Mouse (Mus musculus) hindbrain, embryonic 14.5 days (tissue): Measurements from ENCODE around the gene Col4a3bp. TPM values are rescaled to one million over a fixed set of nuclear protein-coding genes. Genes with fewer than 3 reads are reported as not detected.
A peak's percentile ranks its signal among the peaks of the same experiment; 100 is the strongest.

Experiments
- ATAC-seq: fragments of 200-750 bp; cut with Nextera tagmentation; 2 replicates; pipeline ENCODE4 v1.8.0; 2017; ENCODE audit warnings: moderate number of reproducible peaks, mild to moderate bottlenecking, moderate TSS enrichment, moderate library complexity; ENCODE audit not compliant: low FRiP score
- DNase-seq: peaks from one replicate; pipeline ENCODE4 v3.0.0-alpha.2; 2015; ENCODE audit warnings: low spot score
- H3K27ac ChIP-seq: fragments of 300-500 bp; sonication (generic); 2 replicates; pipeline ENCODE4 v1.5.1; 2014; ENCODE audit warnings: mild to moderate bottlenecking, moderate library complexity
- H3K27me3 ChIP-seq: fragments of 300-500 bp; sonication (generic); 2 replicates; pipeline ENCODE4 v1.6.1; 2014; ENCODE audit warnings: mild to moderate bottlenecking, low read length, mixed read lengths; ENCODE audit not compliant: control insufficient read depth, insufficient read depth
- H3K36me3 ChIP-seq: fragments of 300-500 bp; sonication (generic); replicated peaks from 2 replicates; pipeline ENCODE4 v1.6.1; 2014; ENCODE audit not compliant: control insufficient read depth, insufficient read depth
- H3K4me1 ChIP-seq: fragments of 300-500 bp; sonication (generic); replicated peaks from 2 replicates; pipeline ENCODE4 v1.6.1; 2014; ENCODE audit warnings: antibody characterized with exemption, low read length, mixed read lengths; ENCODE audit not compliant: control insufficient read depth, insufficient read depth
- H3K4me2 ChIP-seq: fragments of 300-500 bp; sonication (generic); replicated peaks from 2 replicates; pipeline ENCODE4 v1.6.1; 2014; ENCODE audit warnings: mild to moderate bottlenecking, moderate library complexity
- H3K4me3 ChIP-seq: fragments of 300-500 bp; sonication (generic); replicated peaks from 2 replicates; pipeline ENCODE4 v1.5.1; 2014; ENCODE audit warnings: mild to moderate bottlenecking, low read length
- H3K9ac ChIP-seq: fragments of 300-500 bp; sonication (generic); 2 replicates; pipeline ENCODE4 v1.6.1; 2014
- H3K9me3 ChIP-seq: fragments of 300-500 bp; sonication (generic); 2 replicates; pipeline ENCODE4 v1.6.1; 2016; ENCODE audit warnings: low read length; ENCODE audit not compliant: control insufficient read depth
- WGBS: fragments of 180-500 bp; shearing (Covaris S2); extraction: QIAGEN DNeasy Blood & Tissue Kit; methylation state at CpG from one replicate; pipeline ENCODE4 v1.1.7; 2014; 5-methylcytosine and 5-hydroxymethylcytosine counted together
- polyA plus RNA-seq: library from polyadenylated mRNA; unstranded; fragments of >200 nt; fragmentation: Nextera tagmentation; extraction: Ambion mirVana; gene quantifications from 2 replicates; pipeline ENCODE4 v1.2.1, GENCODE M21; 2014

Col4a3bp gene
- polyA plus RNA-seq, 1 experiment from 2014 or later = 10.5 TPM

- Histone ChIP-seq H3K9me3 (peaks cover 7% of the 10 kb centered on the region; the same call in 1 of the 2 replicates), H3K36me3 (no peaks in the 10 kb centered on the region), H3K9ac (no peak overlapping the region), H3K27me3 (no peaks in the 10 kb centered on the region), H3K4me1 (no peaks in the 10 kb centered on the region), H3K4me3 (no peak overlapping the region), H3K4me2 (no peak overlapping the region), H3K27ac (no peak overlapping the region)
- no peak for DNase-seq
- ATAC-seq = no peak
- 87% methylated on average over 6 of the region's 6 CpGs for WGBS
These were observed 10.2 kb upstream of the Col4a3bp start for GRCm38 (mm10) chr13:96532176-96532575.

GRCm38 (mm10) chr13:96533742-96534141 is 8.7 kb upstream of the Col4a3bp start:
- H3K27me3 ChIP-seq = no peaks in the 10 kb centered on the region
- no peak for ATAC-seq
- 55% methylated on average over 2 of the region's 2 CpGs for WGBS
- no peaks in the 10 kb centered on the region for H3K36me3 ChIP-seq
- no peak overlapping the region for H3K27ac ChIP-seq
- no peak overlapping the region for H3K9ac ChIP-seq
- no peak overlapping the region for H3K4me2 ChIP-seq
- DNase-seq = no peak
- H3K4me1 ChIP-seq = no peaks in the 10 kb centered on the region
- peaks cover 6% of the 10 kb centered on the region; the same call in 1 of the 2 replicates for H3K9me3 ChIP-seq
- no peak overlapping the region for H3K4me3 ChIP-seq

- Histone ChIP-seq H3K4me3 (no peak overlapping the region), H3K36me3 (no peaks in the 10 kb centered on the region), H3K27ac (no peak overlapping the region), H3K9ac (no peak overlapping the region), H3K27me3 (no peaks in the 10 kb centered on the region), H3K9me3 (no peaks in the 10 kb centered on the region), H3K4me2 (no peak overlapping the region), H3K4me1 (no peaks in the 10 kb centered on the region)
- no peak for DNase-seq
- no peak for ATAC-seq
- WGBS = 86% methylated on average over 5 of the region's 5 CpGs
These were observed 5.4 kb upstream of the Col4a3bp start for GRCm38 (mm10) chr13:96536821-96537572.

GRCm38 (mm10) chr13:96538103-96538502 is 4.3 kb upstream of the Col4a3bp start:
- H3K4me2 ChIP-seq = no peak overlapping the region
- H3K4me3 ChIP-seq = no peak overlapping the region

GRCm38 (mm10) chr13:96541381-96541780 is 1.0 kb upstream of the Col4a3bp start:
- ATAC-seq = no peak

More at GRCm38 (mm10) chr13:96538103-96538502, 4.3 kb upstream of the Col4a3bp start:
- ATAC-seq = no peak
- Histone ChIP-seq H3K36me3 (no peaks in the 10 kb centered on the region), H3K27me3 (no peaks in the 10 kb centered on the region), H3K27ac (no peak overlapping the region), H3K9me3 (no peaks in the 10 kb centered on the region), H3K4me1 (no peaks in the 10 kb centered on the region), H3K9ac (no peak overlapping the region)
- WGBS = 88% methylated on average over 3 of the region's 3 CpGs
- no peak for DNase-seq

GRCm38 (mm10) chr13:96542901-96543891 is 778 bp downstream of the Col4a3bp start:
- Histone ChIP-seq H3K9me3 (no peaks in the 10 kb centered on the region), H3K27ac (peak overlapping the region; percentile 96), H3K4me1 (peaks cover 14% of the 10 kb centered on the region), H3K27me3 (no peaks in the 10 kb centered on the region), H3K4me2 (peak overlapping the region; percentile 83), H3K4me3 (peak overlapping the region; percentile 85), H3K9ac (peak overlapping the region; percentile 95), H3K36me3 (no peaks in the 10 kb centered on the region)
- WGBS = under 1% methylated on average over 73 of the region's 73 CpGs
- peak; percentile 29 for DNase-seq
- peak; percentile 77 for ATAC-seq

More at GRCm38 (mm10) chr13:96541381-96541780, 1.0 kb upstream of the Col4a3bp start:
- no peak overlapping the region for H3K27ac ChIP-seq
- H3K9ac ChIP-seq = no peak overlapping the region
- 50% methylated on average over 2 of the region's 2 CpGs for WGBS
- H3K36me3 ChIP-seq = no peaks in the 10 kb centered on the region
- peak overlapping the region; percentile 85; the same call in 1 of the 2 replicates for H3K4me3 ChIP-seq
- no peaks in the 10 kb centered on the region for H3K27me3 ChIP-seq
- H3K4me2 ChIP-seq = peak overlapping the region; percentile 61
- no peak for DNase-seq
- H3K9me3 ChIP-seq = no peaks in the 10 kb centered on the region
- H3K4me1 ChIP-seq = peaks cover 9% of the 10 kb centered on the region

- no peaks in the 10 kb centered on the region for H3K9me3 ChIP-seq
- no peak overlapping the region for H3K27ac ChIP-seq
- no peaks in the 10 kb centered on the region for H3K27me3 ChIP-seq
- 83% methylated on average over 2 of the region's 2 CpGs for WGBS
- H3K9ac ChIP-seq = no peak overlapping the region
- no peak overlapping the region for H3K4me3 ChIP-seq
- H3K36me3 ChIP-seq = no peaks in the 10 kb centered on the region
- DNase-seq = no peak
- H3K4me2 ChIP-seq = no peak overlapping the region
- peaks cover 14% of the 10 kb centered on the region for H3K4me1 ChIP-seq
- no peak for ATAC-seq
These were observed 2.1 kb downstream of the Col4a3bp start for GRCm38 (mm10) chr13:96544506-96544905.

GRCm38 (mm10) chr13:96547250-96547649 is 4.8 kb downstream of the Col4a3bp start:
- Histone ChIP-seq H3K36me3 (no peaks in the 10 kb centered on the region), H3K9me3 (no peaks in the 10 kb centered on the region), H3K27ac (no peak overlapping the region), H3K9ac (no peak overlapping the region), H3K4me1 (peaks cover 14% of the 10 kb centered on the region), H3K4me3 (no peak overlapping the region), H3K27me3 (no peaks in the 10 kb centered on the region), H3K4me2 (no peak overlapping the region)
- WGBS = 69% methylated on average over 1 of the region's 1 CpGs
- no peak for ATAC-seq
- DNase-seq = no peak

GRCm38 (mm10) chr13:96547941-96548340 is 5.5 kb downstream of the Col4a3bp start:
- Histone ChIP-seq H3K4me3 (no peak overlapping the region), H3K36me3 (no peaks in the 10 kb centered on the region), H3K27me3 (no peaks in the 10 kb centered on the region), H3K9me3 (no peaks in the 10 kb centered on the region), H3K27ac (no peak overlapping the region), H3K4me1 (peaks cover 14% of the 10 kb centered on the region), H3K9ac (no peak overlapping the region), H3K4me2 (no peak overlapping the region)
- DNase-seq = no peak
- WGBS = 61% methylated on average over 4 of the region's 4 CpGs
- no peak for ATAC-seq
